Mouse (Mus musculus): ENCODE results near the gene Wnt2. TPM values are rescaled to one million over a fixed set of nuclear protein-coding genes. Genes with fewer than 3 reads are reported as not detected.
A peak's percentile ranks its signal among the peaks of the same experiment; 100 is the strongest.

The Wnt2 gene
- polyA plus RNA-seq, 1 experiment from 2014 or later: 2.1 TPM

GRCm38 (mm10) chr6:18031509-18032010 is 1.2 kb upstream of the Wnt2 start:
- H3K27ac ChIP-seq (ENCODE audit: low read depth, low read length): no peak overlapping the region
- peak; percentile 48 for DNase-seq (ENCODE audit: low spot score)
- H3K9ac ChIP-seq (ENCODE audit: low read depth, low read length): 0 out of 2 replicates have a peak overlapping the region, but pooled peaks have one; percentile 27
- H3K27me3 ChIP-seq (ENCODE audit: control insufficient read depth, insufficient read depth, low read length): peaks cover 31% of the 10 kb centered on the region
- peak overlapping the region; percentile 96 for H3K4me2 ChIP-seq (replicated peaks; ENCODE audit: low read depth, low read length)
- peak; percentile 49 for ATAC-seq (ENCODE audit: low FRiP score)
- 1% methylated on average over 27 of the region's 29 CpGs for WGBS
- no peaks in the 10 kb centered on the region for H3K36me3 ChIP-seq (ENCODE audit: control insufficient read depth, insufficient read depth, low read length)
- no peaks in the 10 kb centered on the region; the same call in 1 of the 2 replicates for H3K4me1 ChIP-seq (replicated peaks; ENCODE audit: control insufficient read depth, insufficient read depth, low read length)
- peak overlapping the region; percentile 44 for H3K4me3 ChIP-seq (ENCODE audit: low read depth, low read length)
- H3K9me3 ChIP-seq (ENCODE audit: control insufficient read depth, low read length): no peaks in the 10 kb centered on the region

- 7% methylated on average over 12 of the region's 12 CpGs for WGBS
- Histone ChIP-seq H3K4me1 (replicated peaks; ENCODE audit: control insufficient read depth, insufficient read depth, low read length) (no peaks in the 10 kb centered on the region; the same call in 1 of the 2 replicates), H3K36me3 (ENCODE audit: control insufficient read depth, insufficient read depth, low read length) (no peaks in the 10 kb centered on the region), H3K9me3 (ENCODE audit: control insufficient read depth, low read length) (no peaks in the 10 kb centered on the region), H3K27ac (ENCODE audit: low read depth, low read length) (no peak overlapping the region), H3K4me3 (ENCODE audit: low read depth, low read length) (peak overlapping the region; percentile 44), H3K27me3 (ENCODE audit: control insufficient read depth, insufficient read depth, low read length) (peaks cover 31% of the 10 kb centered on the region), H3K9ac (ENCODE audit: low read depth, low read length) (no peak overlapping the region), H3K4me2 (replicated peaks; ENCODE audit: low read depth, low read length) (peak overlapping the region; percentile 96)
- ATAC-seq (ENCODE audit: low FRiP score) (peak; percentile 50; the same call in 1 of the 2 replicates), DNase-seq (ENCODE audit: low spot score) (peak; percentile 44)
These were observed 603 bp upstream of the Wnt2 start for GRCm38 (mm10) chr6:18030868-18031508.

DNA sequence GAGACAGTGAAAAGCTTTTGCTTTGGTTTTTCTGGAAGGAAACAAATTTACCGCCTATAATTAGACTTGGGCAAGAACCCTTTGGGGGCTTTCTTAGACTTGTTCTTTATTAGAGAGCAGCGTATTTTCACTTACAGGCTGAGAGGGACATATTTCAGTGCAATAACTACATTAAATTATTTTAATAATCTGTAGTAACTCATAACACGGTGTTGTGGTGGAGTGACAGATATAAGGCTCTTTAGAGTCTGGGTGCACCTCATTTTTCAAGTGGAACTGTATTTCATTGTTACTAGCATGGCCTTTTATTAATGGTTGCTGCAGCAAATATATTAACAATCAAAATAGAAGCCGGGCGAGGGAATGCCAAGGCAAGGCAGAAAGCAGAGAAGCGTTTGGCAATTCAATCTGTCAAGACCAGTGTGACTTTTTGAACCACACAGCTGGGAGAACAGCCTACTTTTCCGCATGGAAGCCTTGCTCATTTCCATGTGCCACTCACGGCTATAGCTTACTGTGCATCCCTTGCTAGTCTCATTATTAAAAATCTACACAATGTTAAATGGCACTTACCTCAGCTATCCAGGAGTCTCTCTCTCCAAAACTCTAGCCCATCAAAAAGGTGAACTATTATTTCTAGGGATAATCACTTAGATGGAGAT is 6.1 kb downstream of the Wnt2 start:
- no peak overlapping the region for H3K4me2 ChIP-seq (replicated peaks; ENCODE audit: low read depth, low read length)
- peaks cover 4% of the 10 kb centered on the region; the same call in 1 of the 2 replicates for H3K27me3 ChIP-seq (ENCODE audit: control insufficient read depth, insufficient read depth, low read length)
- no peaks in the 10 kb centered on the region for H3K9me3 ChIP-seq (ENCODE audit: control insufficient read depth, low read length)
- 82% methylated on average over 8 of the region's 8 CpGs for WGBS
- no peaks in the 10 kb centered on the region for H3K36me3 ChIP-seq (ENCODE audit: control insufficient read depth, insufficient read depth, low read length)
- DNase-seq (ENCODE audit: low spot score): no peak
- no peak overlapping the region for H3K4me3 ChIP-seq (ENCODE audit: low read depth, low read length)
- no peaks in the 10 kb centered on the region for H3K4me1 ChIP-seq (replicated peaks; ENCODE audit: control insufficient read depth, insufficient read depth, low read length)
- no peak overlapping the region for H3K9ac ChIP-seq (ENCODE audit: low read depth, low read length)
- no peak for ATAC-seq (ENCODE audit: low FRiP score)
- no peak overlapping the region for H3K27ac ChIP-seq (ENCODE audit: low read depth, low read length)

DNA sequence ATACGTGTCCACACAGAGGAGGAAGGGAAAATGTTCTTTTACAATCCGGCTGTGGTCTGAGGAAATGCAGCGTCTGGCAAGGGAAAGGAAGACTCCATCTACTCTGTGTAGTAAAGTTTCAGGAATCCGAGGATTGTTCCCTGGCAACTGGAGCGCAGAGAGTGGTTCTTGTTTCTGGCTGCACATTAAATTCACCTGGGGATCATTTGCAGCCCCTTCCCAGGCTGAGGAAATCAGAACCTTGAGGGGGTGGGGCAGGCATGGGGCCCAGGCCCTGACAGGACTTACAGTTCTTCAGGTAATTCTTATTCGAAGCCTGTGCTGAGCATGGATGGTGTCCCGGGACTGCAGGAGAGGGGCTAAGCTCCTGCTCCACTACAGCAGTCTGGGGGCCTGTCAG is 17.0 kb downstream of the Wnt2 start:
- H3K4me2 ChIP-seq (replicated peaks; ENCODE audit: low read depth, low read length): no peak overlapping the region
- H3K4me3 ChIP-seq (ENCODE audit: low read depth, low read length): no peak overlapping the region
- ATAC-seq (ENCODE audit: low FRiP score) (no peak), DNase-seq (ENCODE audit: low spot score) (peak; percentile 1)
- H3K9ac ChIP-seq (ENCODE audit: low read depth, low read length): no peak overlapping the region
- no peaks in the 10 kb centered on the region for H3K27me3 ChIP-seq (ENCODE audit: control insufficient read depth, insufficient read depth, low read length)
- H3K9me3 ChIP-seq (ENCODE audit: control insufficient read depth, low read length): no peaks in the 10 kb centered on the region
- no peaks in the 10 kb centered on the region for H3K36me3 ChIP-seq (ENCODE audit: control insufficient read depth, insufficient read depth, low read length)
- no peak overlapping the region for H3K27ac ChIP-seq (ENCODE audit: low read depth, low read length)
- no peaks in the 10 kb centered on the region for H3K4me1 ChIP-seq (replicated peaks; ENCODE audit: control insufficient read depth, insufficient read depth, low read length)
- 75% methylated on average over 7 of the region's 7 CpGs for WGBS

- Histone ChIP-seq H3K4me1 (replicated peaks; ENCODE audit: control insufficient read depth, insufficient read depth, low read length) (no peaks in the 10 kb centered on the region), H3K4me3 (ENCODE audit: low read depth, low read length) (no peak overlapping the region), H3K9ac (ENCODE audit: low read depth, low read length) (no peak overlapping the region), H3K9me3 (ENCODE audit: control insufficient read depth, low read length) (no peaks in the 10 kb centered on the region), H3K27me3 (ENCODE audit: control insufficient read depth, insufficient read depth, low read length) (no peaks in the 10 kb centered on the region), H3K36me3 (ENCODE audit: control insufficient read depth, insufficient read depth, low read length) (no peaks in the 10 kb centered on the region), H3K4me2 (replicated peaks; ENCODE audit: low read depth, low read length) (no peak overlapping the region), H3K27ac (ENCODE audit: low read depth, low read length) (no peak overlapping the region)
- ATAC-seq (ENCODE audit: low FRiP score) (no peak), DNase-seq (ENCODE audit: low spot score) (no peak)
- 85% methylated on average over 3 of the region's 3 CpGs for WGBS
These were observed 23.0 kb downstream of the Wnt2 start for GRCm38 (mm10) chr6:18007356-18007755.

GRCm38 (mm10) chr6:18002065-18002464 is 28.3 kb downstream of the Wnt2 start:
- no peak for DNase-seq (ENCODE audit: low spot score)
- Histone ChIP-seq H3K27me3 (ENCODE audit: control insufficient read depth, insufficient read depth, low read length) (no peaks in the 10 kb centered on the region), H3K4me2 (replicated peaks; ENCODE audit: low read depth, low read length) (no peak overlapping the region), H3K27ac (ENCODE audit: low read depth, low read length) (no peak overlapping the region), H3K9ac (ENCODE audit: low read depth, low read length) (no peak overlapping the region), H3K36me3 (ENCODE audit: control insufficient read depth, insufficient read depth, low read length) (no peaks in the 10 kb centered on the region), H3K4me3 (ENCODE audit: low read depth, low read length) (no peak overlapping the region), H3K4me1 (replicated peaks; ENCODE audit: control insufficient read depth, insufficient read depth, low read length) (no peaks in the 10 kb centered on the region), H3K9me3 (ENCODE audit: control insufficient read depth, low read length) (no peaks in the 10 kb centered on the region)
- no peak for ATAC-seq (ENCODE audit: low FRiP score)
- 94% methylated on average over 6 of the region's 6 CpGs for WGBS

DNA sequence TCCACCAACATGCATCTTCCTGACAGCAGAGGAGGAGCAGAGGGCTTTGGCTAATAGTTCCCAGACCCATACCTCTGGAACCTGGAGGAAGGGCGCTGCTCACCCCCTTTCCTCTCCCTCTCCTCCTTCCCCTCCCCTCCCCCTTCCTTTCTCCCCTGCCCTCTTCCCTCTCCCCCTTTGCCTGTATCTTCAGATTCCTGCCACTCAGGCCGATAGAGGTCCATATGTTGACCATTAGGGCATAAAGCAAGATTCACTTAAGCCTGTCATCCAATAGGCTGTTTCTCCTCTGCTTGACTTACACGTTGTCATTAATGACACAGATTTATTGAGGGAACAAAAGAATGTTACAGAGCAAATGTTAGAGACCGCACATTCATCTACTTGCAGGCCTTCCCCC is 31.9 kb downstream of the Wnt2 start:
- Histone ChIP-seq H3K9me3 (ENCODE audit: control insufficient read depth, low read length) (no peaks in the 10 kb centered on the region), H3K4me3 (ENCODE audit: low read depth, low read length) (no peak overlapping the region), H3K4me1 (replicated peaks; ENCODE audit: control insufficient read depth, insufficient read depth, low read length) (no peaks in the 10 kb centered on the region), H3K9ac (ENCODE audit: low read depth, low read length) (no peak overlapping the region), H3K27ac (ENCODE audit: low read depth, low read length) (no peak overlapping the region), H3K36me3 (ENCODE audit: control insufficient read depth, insufficient read depth, low read length) (no peaks in the 10 kb centered on the region), H3K4me2 (replicated peaks; ENCODE audit: low read depth, low read length) (no peak overlapping the region), H3K27me3 (ENCODE audit: control insufficient read depth, insufficient read depth, low read length) (no peaks in the 10 kb centered on the region)
- WGBS: 64% methylated on average over 4 of the region's 4 CpGs
- no peak for DNase-seq (ENCODE audit: low spot score)
- no peak for ATAC-seq (ENCODE audit: low FRiP score)

GRCm38 (mm10) chr6:17994956-17995790 is 35.2 kb downstream of the Wnt2 start:
- Histone ChIP-seq H3K27me3 (ENCODE audit: control insufficient read depth, insufficient read depth, low read length) (no peaks in the 10 kb centered on the region), H3K36me3 (ENCODE audit: control insufficient read depth, insufficient read depth, low read length) (no peaks in the 10 kb centered on the region), H3K4me2 (replicated peaks; ENCODE audit: low read depth, low read length) (no peak overlapping the region), H3K9ac (ENCODE audit: low read depth, low read length) (no peak overlapping the region), H3K4me3 (ENCODE audit: low read depth, low read length) (no peak overlapping the region), H3K4me1 (replicated peaks; ENCODE audit: control insufficient read depth, insufficient read depth, low read length) (no peaks in the 10 kb centered on the region), H3K27ac (ENCODE audit: low read depth, low read length) (no peak overlapping the region), H3K9me3 (ENCODE audit: control insufficient read depth, low read length) (no peaks in the 10 kb centered on the region)
- DNase-seq (ENCODE audit: low spot score) (no peak), ATAC-seq (ENCODE audit: low FRiP score) (no peak)
- WGBS: 65% methylated on average over 6 of the region's 6 CpGs

Measured in hindbrain, embryonic 11.5 days (tissue).